Mouse (Mus musculus) heart, postnatal 10 days (tissue): ENCODE results near the gene Olfr1223. TPM values are rescaled to one million over a fixed set of nuclear protein-coding genes. Genes with fewer than 3 reads are reported as not detected.
"Not testable (repeated sequence)": the region's sequence is repeated elsewhere in the genome, so short reads cannot be mapped to it uniquely, and the experiment has no call there.

Experiments
- DNase-seq, 2 experiments: peaks; one replicate each; pipeline ENCODE4 v3.0.0; 2021
- intact Hi-C: fragments of 180-260 bp; cut with DNase I; formaldehyde crosslinking; loops from one replicate; pipeline ENCODE4 v1.15.1; 2025
- total RNA-seq, 2 experiments: library from RNA; stranded (reverse); gene quantifications; 2 replicates each; pipeline ENCODE4 v1.2.3; 2021

The Olfr1223 gene
- not detected for total RNA-seq

- intact Hi-C loops, result no loop called here
- DNase-seq, result no peak
Observed at GRCm38 (mm10) chr2:89151460-89151859, at the start of gene Olfr1223. Gene Olfr1223, minus strand, starts transcription at chr2:89151560.

DNA sequence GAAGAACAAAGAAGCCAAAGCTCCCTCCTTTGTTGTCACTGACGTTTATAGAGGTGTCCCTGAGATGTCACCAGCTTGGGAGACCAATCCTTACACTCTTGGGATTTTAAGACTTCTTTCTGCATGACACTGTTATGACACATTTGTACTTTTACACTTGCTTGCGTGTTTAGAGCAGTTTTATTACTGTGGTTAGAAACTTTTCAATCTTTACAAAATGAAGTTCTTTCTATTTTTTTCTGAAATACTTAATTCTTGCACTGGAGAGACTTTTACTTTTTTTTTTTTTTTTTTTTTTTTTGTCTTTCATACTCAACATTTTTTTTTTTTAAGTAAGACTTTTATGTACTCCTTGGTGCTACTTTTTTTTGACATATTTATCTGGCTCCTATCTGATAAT lies 48.6 kb upstream of the Olfr1223 start, which contains the start of gene Olfr1226:
Gene Olfr1226, minus strand, starts transcription at position 101 of the 400 bp plus-strand sequence.
- no peak for DNase-seq
- intact Hi-C loops, result no loop called here

GRCm38 (mm10) chr2:89196325-89196982 lies 45.1 kb upstream of the Olfr1223 start:
- no peak for DNase-seq
- intact Hi-C loops, result no loop called here

GRCm38 (mm10) chr2:89174569-89174968 lies 23.2 kb upstream of the Olfr1223 start, which contains the start of gene Olfr1225:
Gene Olfr1225, minus strand, starts transcription at chr2:89174669.
- intact Hi-C loops, result no loop called here
- DNase-seq, result no peak

DNA sequence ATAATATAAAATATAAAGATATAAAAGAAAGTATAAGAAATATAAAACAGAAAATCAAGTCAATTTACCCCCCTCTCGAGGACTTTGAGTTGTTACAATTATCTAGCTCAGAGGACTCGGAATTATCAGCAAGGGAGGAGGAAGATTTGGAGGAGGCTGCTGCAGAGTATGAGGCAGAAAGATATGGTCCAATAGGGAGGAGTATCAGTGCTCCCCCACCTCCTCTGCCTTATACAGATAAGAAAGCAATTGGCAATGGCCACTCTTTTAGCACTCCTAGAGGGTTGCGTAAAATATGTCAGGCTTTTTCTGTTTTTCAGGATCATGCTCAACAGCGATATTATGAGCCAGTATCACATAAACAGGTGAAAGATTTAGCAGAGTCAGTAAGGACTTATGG lies 13.4 kb upstream of the Olfr1223 start:
- intact Hi-C loops, result not testable (repeated sequence)

GRCm38 (mm10) chr2:89163991-89164390 lies 12.6 kb upstream of the Olfr1223 start, which contains the start of gene Olfr1224-ps1:
Gene Olfr1224-ps1, minus strand, starts transcription at chr2:89164091.
- DNase-seq, intact Hi-C loops: not testable (repeated sequence)

More for the DNA sequence above, 13.4 kb upstream of the Olfr1223 start:
- not testable (repeated sequence) for DNase-seq

- no peak for DNase-seq
- intact Hi-C loops, result no loop called here
Observed at GRCm38 (mm10) chr2:89132954-89133353, 18.4 kb downstream of the Olfr1223 start, which contains the start of gene Olfr1222. Gene Olfr1222, minus strand, starts transcription at chr2:89133054.

DNA sequence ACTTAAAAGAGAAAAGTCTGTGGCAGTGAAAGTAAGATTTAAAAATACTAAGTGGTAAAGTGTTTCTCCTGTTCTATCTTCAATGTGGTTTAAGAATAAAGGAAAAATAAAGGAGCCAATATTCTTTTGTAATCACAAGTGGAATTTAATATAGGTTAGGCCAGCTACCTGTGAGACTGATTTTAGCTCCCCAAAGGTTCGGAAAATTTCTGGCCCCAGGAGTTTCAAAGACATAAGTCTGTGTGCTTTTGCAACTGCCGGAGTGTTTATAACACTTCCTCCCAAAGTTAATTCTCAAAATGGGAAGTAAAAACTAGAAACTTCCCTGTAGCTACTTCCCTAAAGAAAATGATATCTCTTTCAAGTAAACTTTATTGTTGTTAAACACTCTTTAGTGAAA lies 34.2 kb downstream of the Olfr1223 start, which contains the start of gene Olfr1221:
Gene Olfr1221, minus strand, starts transcription at position 101 of the 400 bp plus-strand sequence.
- no peak for DNase-seq
- intact Hi-C loops, result no loop called here

DNA sequence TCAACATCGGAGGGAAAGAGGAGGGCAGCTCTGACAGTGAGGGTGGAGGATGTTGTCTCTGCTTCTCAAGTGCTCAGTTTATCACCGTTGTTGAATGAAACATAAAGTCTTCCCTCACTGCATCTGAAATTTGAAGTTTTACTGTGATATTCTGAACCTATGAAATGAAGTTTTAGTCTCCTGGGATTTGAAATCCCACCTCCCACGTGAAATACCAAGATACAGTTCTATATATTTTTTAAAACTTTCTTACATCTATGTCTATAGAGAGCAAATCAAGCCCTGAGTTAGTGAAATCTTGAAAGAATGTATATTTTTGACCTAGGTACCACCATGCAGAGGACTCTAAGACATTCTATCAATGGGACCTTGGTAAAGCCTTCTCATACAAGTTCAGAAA lies 44.6 kb downstream of the Olfr1223 start, which contains the start of gene Olfr1220:
Gene Olfr1220, minus strand, starts transcription at position 101 of the 400 bp plus-strand sequence.
- DNase-seq, result no peak
- intact Hi-C loops, result no loop called here

- intact Hi-C loops, result no loop called here
- no peak for DNase-seq
Observed at GRCm38 (mm10) chr2:89105651-89106050, 45.7 kb downstream of the Olfr1223 start.

- DNase-seq, result no peak
- intact Hi-C loops, result no loop called here
Observed at GRCm38 (mm10) chr2:89093848-89094247, 57.5 kb downstream of the Olfr1223 start.

Other genes starting within 250 kb of the Olfr1223 start
- not detected for gene Olfr1208, start 249.2 kb downstream of the Olfr1223 start, total RNA-seq
- not detected for gene Olfr1209, start 236.4 kb downstream of the Olfr1223 start, total RNA-seq
- not detected for gene Olfr1211, start 213.4 kb downstream of the Olfr1223 start, total RNA-seq
- not detected for gene Olfr1212, start 197.6 kb downstream of the Olfr1223 start, total RNA-seq
- gene Gm13762, start 171.3 kb downstream of the Olfr1223 start, total RNA-seq, result not detected
- gene Olfr1214, start 158.9 kb downstream of the Olfr1223 start, total RNA-seq, result not detected
- not detected for gene Olfr1215, start 144.6 kb downstream of the Olfr1223 start, total RNA-seq
- not detected for gene Olfr1216, start 133.2 kb downstream of the Olfr1223 start, total RNA-seq
- not detected for gene Olfr1217, start 119.5 kb downstream of the Olfr1223 start, total RNA-seq
- not detected for gene Olfr1218, start 90.4 kb downstream of the Olfr1223 start, total RNA-seq
- not detected for gene Olfr1219, start 68.0 kb downstream of the Olfr1223 start, total RNA-seq
- gene Olfr1220, start 44.7 kb downstream of the Olfr1223 start, total RNA-seq, result not detected
- not detected for gene Olfr1221, start 34.3 kb downstream of the Olfr1223 start, total RNA-seq
- not detected for gene Olfr1222, start 18.5 kb downstream of the Olfr1223 start, total RNA-seq
- not detected for gene Olfr1224-ps1, start 12.5 kb upstream of the Olfr1223 start, total RNA-seq
- gene Olfr1225, start 23.1 kb upstream of the Olfr1223 start, total RNA-seq, result not detected
- gene Olfr1226, start 48.5 kb upstream of the Olfr1223 start, total RNA-seq, result not detected
- not detected for gene Olfr1228, start 102.5 kb upstream of the Olfr1223 start, total RNA-seq
- gene Olfr1229, start 136.5 kb upstream of the Olfr1223 start, total RNA-seq, result not detected
- not detected for gene Olfr1230, start 145.7 kb upstream of the Olfr1223 start, total RNA-seq
- not detected for gene Olfr1231, start 155.5 kb upstream of the Olfr1223 start, total RNA-seq
- not detected for gene Olfr1232, start 178.1 kb upstream of the Olfr1223 start, total RNA-seq
- gene Olfr1233, start 190.8 kb upstream of the Olfr1223 start, total RNA-seq, result not detected
- not detected for gene Olfr1234, start 213.3 kb upstream of the Olfr1223 start, total RNA-seq